Mouse (Mus musculus): ENCODE data around the gene Calm1.
"Not testable (repeated sequence)": the region's sequence is repeated elsewhere in the genome, so short reads cannot be mapped to it uniquely, and the experiment has no call there.

Calm1 gene

GRCm38 (mm10) chr12:100198967-100199660, at the start of gene Calm1:
Calm1 (plus strand) TSS chr12:100199435.
- ChIA-PET CTCF (interaction anchor here in 1 of 4 experiments (1.3 kb wide), 1 partner anchor 12 kb away, joined by 5 read pairs; no protein-coding TSS in a partner anchor), POLR2A (interaction anchor here (0.5 to 17.0 kb wide), 62 partner anchors 9 to 1298 kb away, joined by 3 to 216 read pairs (median 4); partner anchors contain the start of genes Nrde2 (in 2 of the 4) and Eml5 (in 1 of the 4))

- CTCF ChIA-PET: no interaction called here
- POLR2A ChIA-PET: interaction anchor here in 2 of 4 experiments (0.7 to 4.2 kb wide), 10 partner anchors 9 to 238 kb away, joined by 3 to 14 read pairs (median 3); partner anchors contain the start of gene Calm1 (in 1 of the 2)
Observed at GRCm38 (mm10) chr12:100152466-100152865, 46.8 kb upstream of the Calm1 start.

GRCm38 (mm10) chr12:100159261-100159975, 39.8 kb upstream of the Calm1 start, which contains the start of gene Nrde2:
Nrde2 (minus strand) TSS chr12:100159653.
- ChIA-PET CTCF (interaction anchor here (0.5 to 1.8 kb wide), 10 partner anchors 9 to 325 kb away, joined by 3 to 5 read pairs (median 4); no protein-coding TSS in a partner anchor), POLR2A (interaction anchor here in 3 of 4 experiments (0.6 to 4.4 kb wide), 52 partner anchors 8 to 1732 kb away, joined by 3 to 56 read pairs (median 5); partner anchors contain the start of genes Calm1 (in 2 of the 3) and Psmc1 (in 1 of the 3))

GRCm38 (mm10) chr12:100164991-100165500, 34.2 kb upstream of the Calm1 start:
- POLR2A ChIA-PET: interaction anchor here in 1 of 4 experiments (0.6 to 1.5 kb wide), 3 partner anchors 10 to 77 kb away, joined by 3 to 5 read pairs (median 3); no protein-coding TSS in a partner anchor
- CTCF ChIA-PET: no interaction called here

GRCm38 (mm10) chr12:100166177-100166576, 33.1 kb upstream of the Calm1 start:
- ChIA-PET POLR2A (interaction anchor here in 3 of 4 experiments (0.8 to 3.5 kb wide), 10 partner anchors 10 to 314 kb away, joined by 3 to 30 read pairs (median 4); partner anchors contain the start of gene Calm1 (in 3 of the 3)), CTCF (interaction anchor here (0.5 to 2.0 kb wide), 21 partner anchors 9 to 1191 kb away, joined by 3 to 14 read pairs (median 3); no protein-coding TSS in a partner anchor)

- POLR2A ChIA-PET: interaction anchor here in 3 of 4 experiments (0.6 to 3.7 kb wide), 19 partner anchors 9 to 336 kb away, joined by 3 to 56 read pairs (median 7); partner anchors contain the start of genes Calm1 (in 2 of the 3) and Nrde2 (in 1 of the 3)
- CTCF ChIA-PET: interaction anchor here in 2 of 4 experiments (1.0 to 2.0 kb wide), 5 partner anchors 16 to 411 kb away, joined by 3 to 10 read pairs (median 4); no protein-coding TSS in a partner anchor
Observed at GRCm38 (mm10) chr12:100166939-100167338, 32.3 kb upstream of the Calm1 start.

- ChIA-PET POLR2A (interaction anchor here (0.6 to 3.7 kb wide), 42 partner anchors 8 to 366 kb away, joined by 3 to 56 read pairs (median 5); partner anchors contain the start of genes Calm1 (in 2 of the 4) and Nrde2 (in 2 of the 4)), CTCF (interaction anchor here in 3 of 4 experiments (0.6 to 2.0 kb wide), 9 partner anchors 15 to 411 kb away, joined by 3 to 10 read pairs (median 4); no protein-coding TSS in a partner anchor)
Observed at GRCm38 (mm10) chr12:100167502-100167901, 31.7 kb upstream of the Calm1 start.

GRCm38 (mm10) chr12:100167931-100168871, 31.0 kb upstream of the Calm1 start:
- POLR2A ChIA-PET: interaction anchor here (0.6 to 3.7 kb wide), 50 partner anchors 8 to 590 kb away, joined by 3 to 56 read pairs (median 4); partner anchors contain the start of genes Nrde2 (in 2 of the 4) and Calm1 (in 1 of the 4)
- CTCF ChIA-PET: interaction anchor here (0.6 to 1.3 kb wide), 15 partner anchors 9 to 355 kb away, joined by 3 to 7 read pairs (median 4); partner anchors contain the start of gene Nrde2 (in 1 of the 4)

GRCm38 (mm10) chr12:100172481-100172880, 26.8 kb upstream of the Calm1 start:
- POLR2A ChIA-PET: interaction anchor here in 3 of 4 experiments (0.7 to 1.9 kb wide), 4 partner anchors 15 to 58 kb away, joined by 3 to 6 read pairs (median 3); partner anchors contain the start of gene Calm1 (in 1 of the 3)
- CTCF ChIA-PET: interaction anchor here in 1 of 4 experiments (0.6 kb wide), 1 partner anchor 83 kb away, joined by 3 read pairs; no protein-coding TSS in a partner anchor

GRCm38 (mm10) chr12:100176469-100177056, 22.7 kb upstream of the Calm1 start:
- POLR2A ChIA-PET: interaction anchor here (0.8 to 2.2 kb wide), 14 partner anchors 9 to 335 kb away, joined by 3 to 23 read pairs (median 4); partner anchors contain the start of genes Calm1 (in 1 of the 4) and Nrde2 (in 1 of the 4)
- CTCF ChIA-PET: interaction anchor here in 1 of 4 experiments (1.0 to 1.5 kb wide), 2 partner anchors 45 to 203 kb away, joined by 3 to 4 read pairs; no protein-coding TSS in a partner anchor

- ChIA-PET POLR2A (interaction anchor here in 2 of 4 experiments (0.7 to 2.4 kb wide), 4 partner anchors 8 to 183 kb away, joined by 3 to 14 read pairs (median 4); no protein-coding TSS in a partner anchor), CTCF (interaction anchor here in 1 of 4 experiments (0.7 kb wide), 1 partner anchor 20 kb away, joined by 3 read pairs; the partner anchor contains the start of gene Nrde2)
Observed at GRCm38 (mm10) chr12:100178898-100179440, 20.3 kb upstream of the Calm1 start.

GRCm38 (mm10) chr12:100180802-100181201, 18.4 kb upstream of the Calm1 start:
- CTCF ChIA-PET: interaction anchor here in 2 of 4 experiments (0.6 to 1.5 kb wide), 7 partner anchors 12 to 1220 kb away, joined by 3 to 5 read pairs (median 3); no protein-coding TSS in a partner anchor
- POLR2A ChIA-PET: interaction anchor here in 3 of 4 experiments (0.6 to 2.5 kb wide), 7 partner anchors 12 to 336 kb away, joined by 3 to 10 read pairs (median 4); partner anchors contain the start of gene Nrde2 (in 1 of the 3)

GRCm38 (mm10) chr12:100182676-100183075, 16.6 kb upstream of the Calm1 start:
- ChIA-PET CTCF (interaction anchor here in 3 of 4 experiments (0.6 to 1.1 kb wide), 11 partner anchors 9 to 296 kb away, joined by 3 to 6 read pairs (median 4); partner anchors contain the start of gene Nrde2 (in 1 of the 3)), POLR2A (interaction anchor here in 3 of 4 experiments (0.5 to 2.5 kb wide), 6 partner anchors 9 to 18 kb away, joined by 4 to 7 read pairs (median 6); no protein-coding TSS in a partner anchor)

- CTCF ChIA-PET: no interaction called here
- POLR2A ChIA-PET: interaction anchor here in 1 of 4 experiments (1.0 kb wide), 1 partner anchor 114 kb away, joined by 3 read pairs; no protein-coding TSS in a partner anchor
Observed at GRCm38 (mm10) chr12:100183970-100184369, 15.3 kb upstream of the Calm1 start.

- CTCF ChIA-PET: not testable (repeated sequence)
- POLR2A ChIA-PET: interaction anchor here in 1 of 4 experiments (0.7 kb wide), 1 partner anchor 188 kb away, joined by 4 read pairs; no protein-coding TSS in a partner anchor
Observed at GRCm38 (mm10) chr12:100184976-100185375, 14.3 kb upstream of the Calm1 start.

All from embryonic stem cell, embryonic (primary cell).